Comparison of ENCODE assay signal across 9 mouse cellular contexts in the genomic region with DNA sequence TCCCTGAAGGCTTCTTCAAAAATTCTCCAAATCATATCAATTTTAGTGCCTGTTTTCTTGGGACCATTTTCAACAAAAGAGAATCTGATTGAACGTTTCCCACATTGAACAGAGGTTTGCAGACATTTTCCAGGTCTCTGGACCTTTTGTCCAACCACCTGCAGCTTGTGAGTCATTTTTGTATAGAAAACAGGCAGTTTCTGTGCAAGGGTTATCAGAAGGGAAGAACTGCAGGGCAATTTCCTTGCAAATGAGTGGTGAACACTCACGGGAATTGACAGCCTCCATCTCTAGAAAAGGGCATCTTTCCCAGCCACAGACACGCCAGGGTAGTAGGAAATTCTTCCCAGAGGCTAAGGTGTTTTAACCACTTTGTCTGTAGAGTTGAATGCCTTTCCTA. TPM values are rescaled to one million over a fixed set of nuclear protein-coding genes. Genes with fewer than 3 reads are reported as not detected.
A peak's percentile ranks its signal among the peaks of the same experiment; 100 is the strongest.
DNase-seq lines count a peak whose midpoint lies in the region; ATAC-seq and TF ChIP-seq lines count a peak whose summit lies in the region.
"Had no signal": no experiment of that assay in that cellular context is flagged by ENCODE, and none has a peak within 500 bp of the region (broad histone marks: within the 10 kb centered on the region; RNA-seq: fewer than 3 reads in every experiment).

No protein-coding gene starts in this region.

- peak; percentile 56 for DNase-seq in heart, adult 11 months
- DNase-seq in heart, postnatal 25 days (ENCODE audit: low spot score), result no peak
- no peak for DNase-seq in midbrain, embryonic 10.5 days (ENCODE audit: low spot score)
- DNase-seq in midbrain, postnatal 0 days (ENCODE audit: low spot score), result no peak
- DNase-seq in testis, postnatal 10 days (ENCODE audit: low spot score), result no peak
- DNase-seq: cerebellum, adult 8-10 months had no signal

- peaks cover 33% of the 10 kb centered on the region for H3K4me1 ChIP-seq in midbrain, embryonic 10.5 days
- no peaks in the 10 kb centered on the region for H3K4me1 ChIP-seq in midbrain, postnatal 0 days (ENCODE audit: insufficient read depth, low read length)
- peaks cover 4% of the 10 kb centered on the region; the same call in 1 of the 2 replicates for H3K4me1 ChIP-seq in limb, embryonic 15.5 days
- H3K4me1 ChIP-seq in stomach, embryonic 16.5 days (ENCODE audit: control insufficient read depth, insufficient read depth, low read length), result no peaks in the 10 kb centered on the region

- no peak overlapping the region for H3K4me2 ChIP-seq in midbrain, postnatal 0 days (ENCODE audit: low read depth, low read length, poor library complexity, severe bottlenecking)
- peak overlapping the region; percentile 49; the same call in 1 of the 2 replicates for H3K4me2 ChIP-seq in limb, embryonic 15.5 days
- H3K4me2 ChIP-seq in stomach, embryonic 16.5 days (ENCODE audit: low read depth, low read length), result peak overlapping the region; percentile 61; the same call in 1 of the 2 replicates

- no peak overlapping the region for H3K9ac ChIP-seq in midbrain, postnatal 0 days (replicated peaks; ENCODE audit: low read length, poor library complexity, severe bottlenecking)
- H3K9ac ChIP-seq in limb, embryonic 15.5 days, result no peak overlapping the region
- no peak overlapping the region for H3K9ac ChIP-seq in stomach, embryonic 16.5 days (ENCODE audit: low read length)

- intact Hi-C loops in heart, postnatal 25 days (cut with DNase I), result loop anchor here (5.0 kb wide), 1 partner anchor 69 kb away; no protein-coding TSS in a partner anchor

- ATAC-seq in midbrain, postnatal 0 days (ENCODE audit: low FRiP score), result no peak
- no peak for ATAC-seq in limb, embryonic 15.5 days (ENCODE audit: insufficient number of reproducible peaks, low FRiP score, low TSS enrichment, low read depth)
- ATAC-seq in stomach, embryonic 16.5 days (ENCODE audit: insufficient read depth, low FRiP score), result no peak
- no peak for ATAC-seq in monocyte, adult 5-6 weeks (replicated peaks; ENCODE audit: insufficient number of reproducible peaks, low FRiP score, low TSS enrichment, poor library complexity, severe bottlenecking)

- H3K4me3 ChIP-seq in midbrain, embryonic 10.5 days, result no peak overlapping the region
- H3K4me3 ChIP-seq in midbrain, postnatal 0 days (ENCODE audit: low read depth, low read length), result no peak overlapping the region
- peak overlapping the region; percentile 61; the same call in 1 of the 2 replicates for H3K4me3 ChIP-seq in limb, embryonic 15.5 days
- H3K4me3 ChIP-seq in stomach, embryonic 16.5 days (replicated peaks; ENCODE audit: low read length), result no peak overlapping the region

- 70% methylated on average over 3 of the region's 3 CpGs for WGBS in midbrain, embryonic 10.5 days
- WGBS in midbrain, postnatal 0 days, result 54% methylated on average over 3 of the region's 3 CpGs
- 54% methylated on average over 3 of the region's 3 CpGs for WGBS in limb, embryonic 15.5 days
- WGBS in stomach, embryonic 16.5 days, result 59% methylated on average over 3 of the region's 3 CpGs

- H3K9me3 ChIP-seq in midbrain, embryonic 10.5 days (replicated peaks), result no peaks in the 10 kb centered on the region
- no peaks in the 10 kb centered on the region for H3K9me3 ChIP-seq in midbrain, postnatal 0 days (ENCODE audit: low read length)
- H3K9me3 ChIP-seq in limb, embryonic 15.5 days, result no peaks in the 10 kb centered on the region
- H3K9me3 ChIP-seq in stomach, embryonic 16.5 days (replicated peaks; ENCODE audit: control insufficient read depth, low read length), result no peaks in the 10 kb centered on the region

- TF ChIP-seq CTCF in midbrain, postnatal 0 days (IDR thresholded peaks at IDR 0.05), result no peak

- H3K27ac ChIP-seq in midbrain, embryonic 10.5 days (replicated peaks), result peak overlapping the region; percentile 92
- no peak overlapping the region for H3K27ac ChIP-seq in midbrain, postnatal 0 days (ENCODE audit: low read depth, low read length)
- H3K27ac ChIP-seq in limb, embryonic 15.5 days, result no peak overlapping the region
- no peak overlapping the region for H3K27ac ChIP-seq in stomach, embryonic 16.5 days (ENCODE audit: low read length)

- no peaks in the 10 kb centered on the region for H3K27me3 ChIP-seq in midbrain, embryonic 10.5 days (ENCODE audit: low read depth, poor library complexity, severe bottlenecking)
- no peaks in the 10 kb centered on the region for H3K27me3 ChIP-seq in midbrain, postnatal 0 days (ENCODE audit: insufficient read depth, low read length)
- H3K27me3 ChIP-seq in limb, embryonic 15.5 days, result no peaks in the 10 kb centered on the region
- H3K27me3 ChIP-seq in stomach, embryonic 16.5 days (ENCODE audit: control insufficient read depth, insufficient read depth, low read length), result no peaks in the 10 kb centered on the region

- H3K36me3 ChIP-seq in midbrain, embryonic 10.5 days, result peaks cover 4% of the 10 kb centered on the region; the same call in 1 of the 2 replicates
- 0 out of 2 replicates have a peak, but pooled peaks cover 3% of the 10 kb centered on the region for H3K36me3 ChIP-seq in midbrain, postnatal 0 days (ENCODE audit: insufficient read depth, low read length)
- no peaks in the 10 kb centered on the region for H3K36me3 ChIP-seq in limb, embryonic 15.5 days
- H3K36me3 ChIP-seq in stomach, embryonic 16.5 days (ENCODE audit: control insufficient read depth, insufficient read depth, low read length), result no peaks in the 10 kb centered on the region

RNA-seq across cellular contexts. Expression of gene Xrcc5, which starts 1.0 kb away (rescaled TPM):
- 10 to 100 TPM; 13.1 to 14.4 TPM for total RNA-seq in heart, postnatal 25 days (2021)
- polyA plus RNA-seq in midbrain, embryonic 10.5 days (2016; fragmentation: Nextera tagmentation; extraction: Ambion mirVana), result 46.6 and 48.7 TPM in 2 replicates
- total RNA-seq in midbrain, postnatal 0 days (2014; rRNA removed), result 7.7 and 8.3 TPM in 2 replicates
- 10.5 and 11.1 TPM in 2 replicates for polyA plus RNA-seq in midbrain, postnatal 0 days (2015; fragmentation: Nextera tagmentation; extraction: Ambion mirVana)
- 35.4 and 35.9 TPM in 2 replicates for polyA plus RNA-seq in limb, embryonic 15.5 days (2015; fragmentation: Nextera tagmentation; extraction: Ambion mirVana)
- polyA plus RNA-seq in stomach, embryonic 16.5 days (2015; fragmentation: Nextera tagmentation; extraction: Ambion mirVana), result 35.0 and 37.5 TPM in 2 replicates
- total RNA-seq in monocyte, adult 5-6 weeks (2017), result 6.0 to 18.4 TPM (median 9.1 TPM) in 3 replicates

RNA-seq across cellular contexts. Expression of gene Tmem169, which starts 22.1 kb away (rescaled TPM):
- not detected for total RNA-seq in heart, postnatal 25 days (2021)
- polyA plus RNA-seq in midbrain, embryonic 10.5 days (2016; fragmentation: Nextera tagmentation; extraction: Ambion mirVana), result 5.6 and 12.2 TPM in 2 replicates
- 37.3 and 41.7 TPM in 2 replicates for total RNA-seq in midbrain, postnatal 0 days (2014; rRNA removed)
- polyA plus RNA-seq in midbrain, postnatal 0 days (2015; fragmentation: Nextera tagmentation; extraction: Ambion mirVana), result 34.1 and 38.3 TPM in 2 replicates
- polyA plus RNA-seq in limb, embryonic 15.5 days (2015; fragmentation: Nextera tagmentation; extraction: Ambion mirVana), result 3.3 and 3.5 TPM in 2 replicates
- polyA plus RNA-seq in stomach, embryonic 16.5 days (2015; fragmentation: Nextera tagmentation; extraction: Ambion mirVana), result 2.2 and 2.6 TPM in 2 replicates
- total RNA-seq in monocyte, adult 5-6 weeks (2017), result not detected in 3 replicates

RNA-seq across cellular contexts. Expression of gene Pecr, which starts 22.1 kb away (rescaled TPM):
- 10 to 100 TPM; 11.1 to 11.2 TPM for total RNA-seq in heart, postnatal 25 days (2021)
- polyA plus RNA-seq in midbrain, embryonic 10.5 days (2016; fragmentation: Nextera tagmentation; extraction: Ambion mirVana), result 17.8 and 18.2 TPM in 2 replicates
- total RNA-seq in midbrain, postnatal 0 days (2014; rRNA removed), result 0.66 and 2.7 TPM in 2 replicates
- 8.9 and 10.2 TPM in 2 replicates for polyA plus RNA-seq in midbrain, postnatal 0 days (2015; fragmentation: Nextera tagmentation; extraction: Ambion mirVana)
- 33.3 and 35.7 TPM in 2 replicates for polyA plus RNA-seq in limb, embryonic 15.5 days (2015; fragmentation: Nextera tagmentation; extraction: Ambion mirVana)
- 48.1 and 52.0 TPM in 2 replicates for polyA plus RNA-seq in stomach, embryonic 16.5 days (2015; fragmentation: Nextera tagmentation; extraction: Ambion mirVana)
- 0.58 to 1.9 TPM in 2 of 3 replicates, not detected in the other for total RNA-seq in monocyte, adult 5-6 weeks (2017)
